Mouse (Mus musculus) limb, embryonic 15.5 days (tissue): ENCODE measurements at regions not wholly inside any gene's neighbourhood (a gene's known extent, or its start where the extent isn't known, plus 50 kb on each side); places are given as distances from the start of the nearest gene placed in this dataset.

Experiments
- ATAC-seq: fragments of 200-750 bp; cut with Nextera tagmentation; 2 replicates; pipeline ENCODE4 v1.8.0; 2017; ENCODE audit warnings: low read depth, moderate TSS enrichment; ENCODE audit not compliant: insufficient number of reproducible peaks, low FRiP score, low TSS enrichment
- H3K27ac ChIP-seq: fragments of 300-500 bp; sonication (generic); 2 replicates; pipeline ENCODE4 v1.5.1; 2015; ENCODE audit warnings: moderate library complexity, mild to moderate bottlenecking, inconsistent platforms
- H3K27me3 ChIP-seq: fragments of 300-500 bp; sonication (generic); 2 replicates; pipeline ENCODE4 v1.6.1; 2015; ENCODE audit warnings: inconsistent platforms
- H3K36me3 ChIP-seq: fragments of 300-500 bp; sonication (generic); 2 replicates; pipeline ENCODE4 v1.6.1; 2015; ENCODE audit warnings: inconsistent platforms
- H3K4me1 ChIP-seq: fragments of 300-500 bp; sonication (generic); 2 replicates; pipeline ENCODE4 v1.6.1; 2015; ENCODE audit warnings: inconsistent platforms
- H3K4me2 ChIP-seq: fragments of 300-500 bp; sonication (generic); 2 replicates; pipeline ENCODE4 v1.6.1; 2015; ENCODE audit warnings: mild to moderate bottlenecking, inconsistent platforms
- H3K4me3 ChIP-seq: fragments of 300-500 bp; sonication (generic); 2 replicates; pipeline ENCODE4 v1.5.1; 2015; ENCODE audit warnings: mild to moderate bottlenecking, inconsistent platforms
- H3K9ac ChIP-seq: fragments of 300-500 bp; sonication (generic); 2 replicates; pipeline ENCODE4 v1.6.1; 2015; ENCODE audit warnings: inconsistent platforms
- H3K9me3 ChIP-seq: fragments of 300-500 bp; sonication (generic); 2 replicates; pipeline ENCODE4 v1.6.1; 2016; ENCODE audit warnings: inconsistent platforms
- WGBS: fragments of 180-500 bp; shearing (Covaris S2); methylation state at CpG from one replicate; pipeline ENCODE4 v1.1.7; 2015; 5-methylcytosine and 5-hydroxymethylcytosine counted together

DNA sequence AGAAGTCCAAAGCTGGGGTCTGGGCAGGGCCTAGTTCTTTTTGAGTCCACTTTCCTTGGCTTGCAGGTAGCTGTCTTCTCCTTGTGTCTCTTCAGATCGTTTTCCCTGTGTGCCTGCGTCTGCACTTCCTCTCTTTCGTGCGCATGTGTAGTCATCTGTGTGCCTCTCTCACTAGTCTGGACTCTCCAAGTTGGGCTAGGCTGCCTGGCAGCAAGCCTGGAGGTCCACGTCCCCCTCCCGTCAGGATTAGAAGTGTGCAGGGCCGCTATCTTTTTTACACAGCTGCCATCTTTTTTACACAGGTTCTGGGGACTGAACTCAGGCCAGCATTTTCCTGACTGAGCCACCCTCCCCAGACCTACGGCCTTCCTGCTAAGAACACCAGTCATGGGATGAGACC is 55.8 kb upstream of the Sec14l1 start:
- H3K4me3 ChIP-seq: no peak overlapping the region
- ATAC-seq: no peak

GRCm38 (mm10) chr11:117059981-117060705 is 54.8 kb upstream of the Sec14l1 start:
- no peak overlapping the region for H3K4me2 ChIP-seq

More for the DNA sequence above, 55.8 kb upstream of the Sec14l1 start:
- H3K27ac ChIP-seq: no peak overlapping the region
- no peaks in the 10 kb centered on the region for H3K9me3 ChIP-seq
- no peaks in the 10 kb centered on the region for H3K27me3 ChIP-seq
- H3K4me2 ChIP-seq: no peak overlapping the region
- H3K9ac ChIP-seq: no peak overlapping the region
- H3K36me3 ChIP-seq: no peaks in the 10 kb centered on the region
- 47% methylated on average over 8 of the region's 8 CpGs for WGBS
- H3K4me1 ChIP-seq: peaks cover 10% of the 10 kb centered on the region

GRCm38 (mm10) chr11:117060706-117061337 is 54.1 kb upstream of the Sec14l1 start:
- Histone ChIP-seq H3K27ac (no peak overlapping the region), H3K9me3 (no peaks in the 10 kb centered on the region), H3K4me3 (no peak overlapping the region), H3K36me3 (no peaks in the 10 kb centered on the region), H3K4me2 (no peak overlapping the region), H3K9ac (no peak overlapping the region), H3K27me3 (no peaks in the 10 kb centered on the region), H3K4me1 (peaks cover 10% of the 10 kb centered on the region)
- WGBS: 23% methylated on average over 9 of the region's 9 CpGs
- no peak for ATAC-seq

More at GRCm38 (mm10) chr11:117059981-117060705, 54.8 kb upstream of the Sec14l1 start:
- WGBS: 19% methylated on average over 19 of the region's 19 CpGs
- no peaks in the 10 kb centered on the region for H3K36me3 ChIP-seq
- H3K27ac ChIP-seq: no peak overlapping the region
- H3K4me3 ChIP-seq: no peak overlapping the region
- no peak overlapping the region for H3K9ac ChIP-seq
- H3K4me1 ChIP-seq: peaks cover 10% of the 10 kb centered on the region
- H3K27me3 ChIP-seq: no peaks in the 10 kb centered on the region
- no peak for ATAC-seq
- H3K9me3 ChIP-seq: no peaks in the 10 kb centered on the region

DNA sequence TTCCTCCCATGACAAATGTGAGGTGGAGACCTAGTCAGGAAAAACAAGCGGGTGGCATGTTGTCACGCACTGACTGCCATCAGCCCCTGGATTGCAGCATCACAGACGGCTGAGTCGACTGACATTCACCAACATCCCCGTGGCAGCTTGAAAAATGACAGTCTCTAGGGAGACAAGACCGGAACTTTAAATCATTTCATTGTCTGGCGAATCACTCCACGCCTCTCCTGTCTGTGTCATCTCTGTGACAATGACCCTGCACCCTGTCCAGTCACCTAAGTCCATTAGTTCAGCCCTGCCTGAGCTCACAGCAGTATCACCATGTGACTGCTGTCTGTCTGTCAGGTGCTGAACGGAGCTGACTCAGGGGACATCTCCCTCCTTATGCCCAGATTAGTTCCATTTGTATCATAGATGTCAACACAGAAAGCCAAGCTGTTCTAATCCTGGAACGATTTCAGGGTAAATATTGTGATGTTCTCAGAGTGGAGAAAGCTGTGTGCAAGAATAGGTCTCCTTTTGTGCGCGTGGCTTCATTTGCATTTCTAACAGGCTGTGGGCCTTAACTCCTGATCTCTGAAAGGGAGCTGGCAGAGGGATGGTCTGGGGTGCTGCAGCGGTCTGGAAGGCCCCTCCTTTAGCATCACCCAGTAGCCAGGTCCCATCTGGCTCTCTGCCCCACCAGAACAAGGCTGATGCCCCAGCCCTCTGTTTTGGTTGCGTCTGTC is 52.0 kb upstream of the Sec14l1 start:
- no peak overlapping the region for H3K9ac ChIP-seq
- H3K4me3 ChIP-seq: no peak overlapping the region
- no peak overlapping the region for H3K27ac ChIP-seq
- no peak overlapping the region for H3K4me2 ChIP-seq
- H3K9me3 ChIP-seq: no peaks in the 10 kb centered on the region
- H3K36me3 ChIP-seq: no peaks in the 10 kb centered on the region
- no peak for ATAC-seq
- peaks cover 7% of the 10 kb centered on the region; the same call in 1 of the 2 replicates for H3K4me1 ChIP-seq
- H3K27me3 ChIP-seq: no peaks in the 10 kb centered on the region
- 76% methylated on average over 14 of the region's 14 CpGs for WGBS
